Mouse (Mus musculus) WW6 (cell line): ENCODE data around the gene Lima1.
"Not testable (repeated sequence)": the region's sequence is repeated elsewhere in the genome, so short reads cannot be mapped to it uniquely, and the experiment has no call there.

Experiments
- DNase-seq: peaks from one replicate; pipeline ENCODE4 v3.0.0-alpha.2; 2013; ENCODE audit warnings: low read depth, low spot score

Gene Lima1

GRCm38 (mm10) chr15:99803186-99803644 lies 72.0 kb downstream of the Lima1 start:
- no peak for DNase-seq

- no peak for DNase-seq
Measured at GRCm38 (mm10) chr15:99801885-99802572, 73.2 kb downstream of the Lima1 start.

GRCm38 (mm10) chr15:99799706-99800105 lies 75.5 kb downstream of the Lima1 start:
- DNase-seq = no peak

- DNase-seq = no peak
Measured at GRCm38 (mm10) chr15:99797898-99798297, 77.4 kb downstream of the Lima1 start.

- DNase-seq = no peak
Measured at GRCm38 (mm10) chr15:99796735-99797134, 78.5 kb downstream of the Lima1 start.

- no peak for DNase-seq
Measured at GRCm38 (mm10) chr15:99796066-99796465, 79.2 kb downstream of the Lima1 start.

- no peak for DNase-seq
Measured at GRCm38 (mm10) chr15:99792221-99792815, 82.9 kb downstream of the Lima1 start.

- no peak for DNase-seq
Measured at GRCm38 (mm10) chr15:99791003-99791402, 84.3 kb downstream of the Lima1 start.

- no peak for DNase-seq
Measured at GRCm38 (mm10) chr15:99790464-99790863, 84.8 kb downstream of the Lima1 start.

GRCm38 (mm10) chr15:99787625-99788120 lies 87.6 kb downstream of the Lima1 start:
- no peak for DNase-seq

GRCm38 (mm10) chr15:99778677-99779335 lies 96.5 kb downstream of the Lima1 start:
- DNase-seq = no peak

GRCm38 (mm10) chr15:99778148-99778547 lies 97.1 kb downstream of the Lima1 start:
- DNase-seq = no peak

- no peak for DNase-seq
Measured at GRCm38 (mm10) chr15:99772925-99773324, 102.3 kb downstream of the Lima1 start.

- not testable (repeated sequence) for DNase-seq
Measured at GRCm38 (mm10) chr15:99772881-99772924, 102.6 kb downstream of the Lima1 start, which contains the start of gene Cers5. Cers5 (minus strand) TSS chr15:99772885.

GRCm38 (mm10) chr15:99772277-99772880 lies 102.9 kb downstream of the Lima1 start:
- peak; percentile 95 for DNase-seq

GRCm38 (mm10) chr15:99771601-99772276 lies 103.5 kb downstream of the Lima1 start:
- DNase-seq = no peak

GRCm38 (mm10) chr15:99771004-99771500 lies 104.2 kb downstream of the Lima1 start:
- no peak for DNase-seq

- DNase-seq = no peak
Measured at GRCm38 (mm10) chr15:99768761-99769160, 106.5 kb downstream of the Lima1 start.

- DNase-seq = no peak
Measured at GRCm38 (mm10) chr15:99767467-99767866, 107.8 kb downstream of the Lima1 start.

- no peak for DNase-seq
Measured at GRCm38 (mm10) chr15:99754204-99754603, 121.1 kb downstream of the Lima1 start.

- DNase-seq = no peak
Measured at GRCm38 (mm10) chr15:99740229-99740628, 135.0 kb downstream of the Lima1 start.

- no peak for DNase-seq
Measured at GRCm38 (mm10) chr15:99736675-99737074, 138.6 kb downstream of the Lima1 start.
